Mouse (Mus musculus): ENCODE measurements around the gene Map3k15.
A peak's percentile ranks its signal among the peaks of the same experiment; 100 is the strongest.

Gene Map3k15

GRCm38 (mm10) chrX:160134136-160134843 lies 146.1 kb downstream of the Map3k15 start:
- DNase-seq (ENCODE audit: low read depth, low spot score), result no peak

- DNase-seq (ENCODE audit: low read depth, low spot score), result no peak
Observed at GRCm38 (mm10) chrX:160135719-160136118, 147.5 kb downstream of the Map3k15 start.

GRCm38 (mm10) chrX:160136153-160136552 lies 147.9 kb downstream of the Map3k15 start:
- no peak for DNase-seq (ENCODE audit: low read depth, low spot score)

- no peak for DNase-seq (ENCODE audit: low read depth, low spot score)
Observed at GRCm38 (mm10) chrX:160137177-160137860, 149.1 kb downstream of the Map3k15 start.

GRCm38 (mm10) chrX:160137861-160138717 lies 149.9 kb downstream of the Map3k15 start, which contains the start of gene Pdha1:
Gene Pdha1 (minus strand): TSS chrX:160138413.
- peak; percentile 76 for DNase-seq (ENCODE audit: low read depth, low spot score)

- no peak for DNase-seq (ENCODE audit: low read depth, low spot score)
Observed at GRCm38 (mm10) chrX:160146806-160147205, 158.6 kb downstream of the Map3k15 start.

GRCm38 (mm10) chrX:160147406-160147805 lies 159.2 kb downstream of the Map3k15 start:
- no peak for DNase-seq (ENCODE audit: low read depth, low spot score)

GRCm38 (mm10) chrX:160148859-160149258 lies 160.6 kb downstream of the Map3k15 start:
- no peak for DNase-seq (ENCODE audit: low read depth, low spot score)

- no peak for DNase-seq (ENCODE audit: low read depth, low spot score)
Observed at GRCm38 (mm10) chrX:160153147-160153815, 165.0 kb downstream of the Map3k15 start.

- no peak for DNase-seq (ENCODE audit: low read depth, low spot score)
Observed at GRCm38 (mm10) chrX:160164259-160164658, 176.0 kb downstream of the Map3k15 start.

GRCm38 (mm10) chrX:160166246-160166985 lies 178.2 kb downstream of the Map3k15 start:
- no peak for DNase-seq (ENCODE audit: low read depth, low spot score)

- DNase-seq (ENCODE audit: low read depth, low spot score), result no peak
Observed at GRCm38 (mm10) chrX:160170150-160170549, 181.9 kb downstream of the Map3k15 start.
